Mouse (Mus musculus): ENCODE data around the gene Rpl27a. TPM values are rescaled to one million over a fixed set of nuclear protein-coding genes. Genes with fewer than 3 reads are reported as not detected.

Gene Rpl27a
- polyA plus RNA-seq, 1 experiment = 640 TPM

- TF ChIP-seq EP300 (IDR thresholded peaks at IDR 0.05; ENCODE audit: insufficient read depth, low read depth, low read length) = no peak
- no peak for TF ChIP-seq CTCF (IDR thresholded peaks at IDR 0.05; ENCODE audit: low read depth, low read length)
- TF ChIP-seq POLR2A (IDR thresholded peaks at IDR 0.05; ENCODE audit: insufficient read depth, low read length) = no peak
- no peaks in the 10 kb centered on the region for H3K9me3 ChIP-seq (replicated peaks; ENCODE audit: control insufficient read depth, insufficient read depth, low read length, poor library complexity, severe bottlenecking)
- H3K36me3 ChIP-seq (ENCODE audit: control insufficient read depth, insufficient read depth, low read length, poor library complexity, severe bottlenecking) = no peaks in the 10 kb centered on the region
- no peak overlapping the region for H3K4me3 ChIP-seq (ENCODE audit: low read depth, low read length)
- no peak overlapping the region for H3K9ac ChIP-seq (ENCODE audit: low read depth, poor library complexity, severe bottlenecking)
- H3K27me3 ChIP-seq (ENCODE audit: control insufficient read depth, insufficient read depth, low read length, poor library complexity, severe bottlenecking) = no peaks in the 10 kb centered on the region
- H3K27ac ChIP-seq (ENCODE audit: insufficient read depth, low read length) = no peak overlapping the region
- H3K4me1 ChIP-seq (ENCODE audit: control insufficient read depth, insufficient read depth, low read length) = no peaks in the 10 kb centered on the region
These were observed 27.2 kb downstream of the Rpl27a start for GRCm38 (mm10) chr7:109546186-109546585.

DNA sequence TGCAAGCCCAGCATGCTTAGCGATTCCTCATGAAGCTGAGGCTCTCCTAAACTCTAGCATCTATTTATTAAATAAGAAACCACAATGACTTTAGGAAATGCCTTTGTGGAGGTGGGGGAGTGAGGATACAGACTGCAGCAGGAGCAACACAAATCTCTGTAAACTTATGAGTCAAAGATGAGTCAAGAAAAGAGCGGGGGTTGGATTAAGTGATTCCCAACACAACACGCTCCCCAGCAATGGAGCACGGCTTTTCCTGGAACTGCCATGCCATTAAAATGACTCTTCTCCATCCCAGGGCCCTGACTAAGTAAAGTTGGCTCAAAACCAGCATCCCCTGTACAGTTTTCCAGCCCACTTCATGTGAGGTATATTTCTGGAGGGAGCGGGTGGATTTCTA lies 27.8 kb downstream of the Rpl27a start:
- H3K27me3 ChIP-seq (ENCODE audit: control insufficient read depth, insufficient read depth, low read length, poor library complexity, severe bottlenecking) = no peaks in the 10 kb centered on the region
- H3K36me3 ChIP-seq (ENCODE audit: control insufficient read depth, insufficient read depth, low read length, poor library complexity, severe bottlenecking) = no peaks in the 10 kb centered on the region
- TF ChIP-seq CTCF (IDR thresholded peaks at IDR 0.05; ENCODE audit: low read depth, low read length) (no peak), EP300 (IDR thresholded peaks at IDR 0.05; ENCODE audit: insufficient read depth, low read depth, low read length) (no peak), POLR2A (IDR thresholded peaks at IDR 0.05; ENCODE audit: insufficient read depth, low read length) (no peak)

GRCm38 (mm10) chr7:109559536-109559935 lies 40.6 kb downstream of the Rpl27a start:
- H3K27me3 ChIP-seq (ENCODE audit: control insufficient read depth, insufficient read depth, low read length, poor library complexity, severe bottlenecking) = no peaks in the 10 kb centered on the region
- no peak overlapping the region for H3K9ac ChIP-seq (ENCODE audit: low read depth, poor library complexity, severe bottlenecking)
- H3K36me3 ChIP-seq (ENCODE audit: control insufficient read depth, insufficient read depth, low read length, poor library complexity, severe bottlenecking) = no peaks in the 10 kb centered on the region
- no peak for TF ChIP-seq POLR2A (IDR thresholded peaks at IDR 0.05; ENCODE audit: insufficient read depth, low read length)
- no peak for TF ChIP-seq CTCF (IDR thresholded peaks at IDR 0.05; ENCODE audit: low read depth, low read length)
- TF ChIP-seq EP300 (IDR thresholded peaks at IDR 0.05; ENCODE audit: insufficient read depth, low read depth, low read length) = no peak
- H3K27ac ChIP-seq (ENCODE audit: insufficient read depth, low read length) = no peak overlapping the region
- H3K4me3 ChIP-seq (ENCODE audit: low read depth, low read length) = no peak overlapping the region
- no peaks in the 10 kb centered on the region for H3K9me3 ChIP-seq (replicated peaks; ENCODE audit: control insufficient read depth, insufficient read depth, low read length, poor library complexity, severe bottlenecking)
- no peaks in the 10 kb centered on the region for H3K4me1 ChIP-seq (ENCODE audit: control insufficient read depth, insufficient read depth, low read length)

More for the DNA sequence above, 27.8 kb downstream of the Rpl27a start:
- H3K9ac ChIP-seq (ENCODE audit: low read depth, poor library complexity, severe bottlenecking) = no peak overlapping the region
- H3K4me3 ChIP-seq (ENCODE audit: low read depth, low read length) = no peak overlapping the region
- H3K9me3 ChIP-seq (replicated peaks; ENCODE audit: control insufficient read depth, insufficient read depth, low read length, poor library complexity, severe bottlenecking) = no peaks in the 10 kb centered on the region
- no peaks in the 10 kb centered on the region for H3K4me1 ChIP-seq (ENCODE audit: control insufficient read depth, insufficient read depth, low read length)
- no peak overlapping the region for H3K27ac ChIP-seq (ENCODE audit: insufficient read depth, low read length)

DNA sequence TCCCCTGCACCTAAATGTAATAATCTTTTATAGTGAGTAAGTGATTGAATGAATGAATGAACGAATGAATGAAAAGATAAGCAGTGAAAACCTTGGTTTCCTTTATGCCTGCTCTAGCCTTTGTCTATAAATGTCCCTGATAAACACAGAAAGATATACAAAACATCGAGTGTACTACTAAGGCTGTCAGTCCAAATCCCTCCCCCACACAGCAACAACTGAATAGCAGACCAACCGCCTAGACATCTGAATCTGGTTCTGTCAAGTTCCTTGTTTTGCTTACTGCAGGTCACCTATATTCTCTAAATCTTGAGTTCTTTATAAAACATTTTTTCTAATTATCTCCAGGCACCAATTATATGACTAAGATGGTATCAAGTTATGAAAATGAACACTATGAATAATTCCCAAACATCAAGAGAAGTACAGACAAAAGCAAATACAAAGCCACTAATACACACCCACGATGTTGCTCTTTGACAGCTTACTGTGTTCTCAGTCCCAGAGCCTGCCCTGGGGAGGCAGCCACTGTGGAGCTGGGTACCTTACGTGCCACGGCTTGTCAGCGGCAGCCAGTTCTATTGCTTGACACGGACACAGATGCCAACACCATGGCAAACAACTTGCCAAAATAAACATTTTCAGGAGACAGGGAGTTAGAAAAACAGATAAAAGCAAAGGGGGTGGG lies 42.7 kb downstream of the Rpl27a start:
- Histone ChIP-seq H3K27ac (ENCODE audit: insufficient read depth, low read length) (no peak overlapping the region), H3K36me3 (ENCODE audit: control insufficient read depth, insufficient read depth, low read length, poor library complexity, severe bottlenecking) (no peaks in the 10 kb centered on the region), H3K4me1 (ENCODE audit: control insufficient read depth, insufficient read depth, low read length) (no peaks in the 10 kb centered on the region), H3K9me3 (replicated peaks; ENCODE audit: control insufficient read depth, insufficient read depth, low read length, poor library complexity, severe bottlenecking) (no peaks in the 10 kb centered on the region), H3K4me3 (ENCODE audit: low read depth, low read length) (no peak overlapping the region), H3K27me3 (ENCODE audit: control insufficient read depth, insufficient read depth, low read length, poor library complexity, severe bottlenecking) (no peaks in the 10 kb centered on the region), H3K9ac (ENCODE audit: low read depth, poor library complexity, severe bottlenecking) (no peak overlapping the region)
- no peak for TF ChIP-seq CTCF (IDR thresholded peaks at IDR 0.05; ENCODE audit: low read depth, low read length)
- TF ChIP-seq EP300 (IDR thresholded peaks at IDR 0.05; ENCODE audit: insufficient read depth, low read depth, low read length) = no peak
- TF ChIP-seq POLR2A (IDR thresholded peaks at IDR 0.05; ENCODE audit: insufficient read depth, low read length) = no peak

- Histone ChIP-seq H3K9me3 (replicated peaks; ENCODE audit: control insufficient read depth, insufficient read depth, low read length, poor library complexity, severe bottlenecking) (no peaks in the 10 kb centered on the region), H3K9ac (ENCODE audit: low read depth, poor library complexity, severe bottlenecking) (no peak overlapping the region), H3K4me1 (ENCODE audit: control insufficient read depth, insufficient read depth, low read length) (no peaks in the 10 kb centered on the region), H3K4me3 (ENCODE audit: low read depth, low read length) (no peak overlapping the region), H3K27ac (ENCODE audit: insufficient read depth, low read length) (no peak overlapping the region), H3K36me3 (ENCODE audit: control insufficient read depth, insufficient read depth, low read length, poor library complexity, severe bottlenecking) (no peaks in the 10 kb centered on the region), H3K27me3 (ENCODE audit: control insufficient read depth, insufficient read depth, low read length, poor library complexity, severe bottlenecking) (no peaks in the 10 kb centered on the region)
- TF ChIP-seq EP300 (IDR thresholded peaks at IDR 0.05; ENCODE audit: insufficient read depth, low read depth, low read length) (no peak), CTCF (IDR thresholded peaks at IDR 0.05; ENCODE audit: low read depth, low read length) (no peak), POLR2A (IDR thresholded peaks at IDR 0.05; ENCODE audit: insufficient read depth, low read length) (no peak)
These were observed 43.2 kb downstream of the Rpl27a start for GRCm38 (mm10) chr7:109562154-109562599.

DNA sequence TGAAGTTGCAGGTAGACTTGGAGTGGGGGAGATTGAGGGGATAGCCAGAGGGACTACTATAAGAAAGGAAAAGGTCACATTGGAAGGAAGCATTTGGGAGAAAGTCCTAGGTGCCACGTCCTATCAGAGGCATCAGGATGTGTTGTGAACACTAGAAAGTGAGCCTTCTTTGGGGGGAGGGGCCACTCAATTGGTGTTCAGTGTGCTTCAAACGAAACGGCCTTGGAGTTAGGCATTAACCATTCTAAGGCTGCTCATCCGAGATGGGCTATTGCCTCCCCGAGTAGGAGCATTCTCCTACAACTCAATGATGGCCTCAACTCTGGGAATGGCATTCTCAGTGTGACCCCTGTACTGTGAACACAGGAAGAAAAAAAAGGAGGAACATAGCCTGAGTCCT lies 43.7 kb downstream of the Rpl27a start:
- no peak overlapping the region for H3K9ac ChIP-seq (ENCODE audit: low read depth, poor library complexity, severe bottlenecking)
- H3K4me1 ChIP-seq (ENCODE audit: control insufficient read depth, insufficient read depth, low read length) = no peaks in the 10 kb centered on the region
- no peaks in the 10 kb centered on the region for H3K27me3 ChIP-seq (ENCODE audit: control insufficient read depth, insufficient read depth, low read length, poor library complexity, severe bottlenecking)
- no peak for TF ChIP-seq EP300 (IDR thresholded peaks at IDR 0.05; ENCODE audit: insufficient read depth, low read depth, low read length)
- TF ChIP-seq CTCF (IDR thresholded peaks at IDR 0.05; ENCODE audit: low read depth, low read length) = no peak
- TF ChIP-seq POLR2A (IDR thresholded peaks at IDR 0.05; ENCODE audit: insufficient read depth, low read length) = no peak
- no peak overlapping the region for H3K4me3 ChIP-seq (ENCODE audit: low read depth, low read length)
- no peaks in the 10 kb centered on the region for H3K9me3 ChIP-seq (replicated peaks; ENCODE audit: control insufficient read depth, insufficient read depth, low read length, poor library complexity, severe bottlenecking)
- no peak overlapping the region for H3K27ac ChIP-seq (ENCODE audit: insufficient read depth, low read length)
- no peaks in the 10 kb centered on the region for H3K36me3 ChIP-seq (ENCODE audit: control insufficient read depth, insufficient read depth, low read length, poor library complexity, severe bottlenecking)
